Mouse (Mus musculus) CH12.LX (cell line): Measurements from ENCODE around the gene Ctss.

Experiments
- CTCF ChIP-seq, 2 experiments: IDR thresholded peaks in 1 of 2; conservative IDR thresholded peaks in 1 of 2; 2 replicates each; pipeline ENCODE4 v1.5.1; 2011 to 2012; ENCODE audit warnings: low read depth in 2 of 2, low read length in 2 of 2, improper control_type of control experiment in 1 of 2, inconsistent platforms in 1 of 2, mild to moderate bottlenecking in 1 of 2, moderate library complexity in 1 of 2
- EP300 ChIP-seq: IDR thresholded peaks from 2 replicates; pipeline ENCODE4 v1.6.1; 2011; ENCODE audit warnings: low read length, improper control_type of control experiment
- MAZ ChIP-seq: IDR thresholded peaks from 2 replicates; pipeline ENCODE4 v1.6.1; 2012; ENCODE audit warnings: low read depth, mild to moderate bottlenecking, inconsistent platforms, low read length, improper control_type of control experiment, moderate library complexity
- MXI1 ChIP-seq: IDR thresholded peaks from 2 replicates; pipeline ENCODE4 v1.6.1; 2011; ENCODE audit warnings: mild to moderate bottlenecking, low read depth, low read length, improper control_type of control experiment
- POLR2A ChIP-seq: IDR thresholded peaks from 2 replicates; pipeline ENCODE4 v1.6.1; 2011; ENCODE audit warnings: low read depth, mild to moderate bottlenecking, improper control_type of control experiment, low read length
- RAD21 ChIP-seq: IDR thresholded peaks from 2 replicates; pipeline ENCODE4 v1.6.1; 2011; ENCODE audit warnings: low read depth, mild to moderate bottlenecking, low read length, improper control_type of control experiment, moderate library complexity
- ZNF384 ChIP-seq: IDR thresholded peaks from 2 replicates; pipeline ENCODE4 v1.6.1; 2012; ENCODE audit warnings: low read depth, low read length, improper control_type of control experiment, inconsistent platforms

- TF ChIP-seq MAZ (no peak), ZNF384 (peak; percentile 56; the same call in 1 of the 2 replicates), POLR2A (no peak), MXI1 (no peak), CTCF (conservative IDR thresholded peaks at IDR 0.05 in 1 of 2, IDR thresholded peaks at IDR 0.05 in 1 of 2; ENCODE audit: low read depth in 2 of 2, low read length in 2 of 2) (no peak), RAD21 (no peak), EP300 (no peak)
Observed at GRCm38 (mm10) chr3:95533364-95533763, 6.8 kb downstream of the Ctss start.
